Mouse (Mus musculus): Measurements from ENCODE around the gene Ovol2. TPM values are rescaled to one million over a fixed set of nuclear protein-coding genes. Genes with fewer than 3 reads are reported as not detected.

Gene Ovol2
- polyA plus RNA-seq, 1 experiment from 2014 or later = 7.5 TPM

DNA sequence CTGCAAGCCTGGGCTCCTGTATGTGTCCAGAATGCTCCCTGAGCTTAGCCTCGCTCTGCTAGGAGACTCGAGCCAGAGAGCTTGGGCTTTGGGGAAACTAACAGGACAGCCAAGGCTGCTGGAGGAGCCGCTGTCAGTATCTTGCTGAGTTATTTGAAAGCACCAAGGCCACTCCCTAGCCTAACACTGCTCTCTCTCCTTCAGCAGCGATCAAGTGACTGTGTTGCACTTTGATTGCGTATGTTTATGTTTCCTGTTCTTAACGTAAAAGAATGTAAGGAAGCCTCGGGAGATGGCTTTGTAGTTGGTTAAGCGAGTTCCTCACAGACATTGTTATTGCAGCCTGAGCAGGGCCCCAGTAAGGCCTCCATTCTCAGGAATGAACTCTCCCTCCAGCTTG is 57.2 kb downstream of the Ovol2 start:
- no peak overlapping the region for H3K9ac ChIP-seq (ENCODE audit: low read depth, low read length)
- ATAC-seq = no peak

DNA sequence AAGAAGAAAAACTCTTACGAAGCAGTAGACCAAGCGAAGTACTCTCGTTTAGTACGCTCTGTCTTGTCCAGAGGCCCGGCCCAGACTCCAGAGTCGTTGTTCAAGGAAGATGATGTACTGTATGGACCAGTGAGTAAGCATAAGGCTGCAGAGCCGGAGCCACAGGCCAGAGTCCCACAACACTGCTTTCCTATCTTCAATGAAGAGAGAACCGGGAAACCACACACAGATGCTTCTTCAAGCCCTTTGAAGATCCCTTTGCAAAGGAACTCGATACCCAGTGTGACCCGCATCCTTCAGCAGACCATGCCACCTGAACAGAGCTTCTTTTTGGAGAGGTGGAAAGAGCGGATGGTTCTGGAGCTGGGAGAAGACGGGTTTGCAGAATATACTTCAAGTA is 59.9 kb downstream of the Ovol2 start:
- 89% methylated on average over 12 of the region's 12 CpGs for WGBS
- Histone ChIP-seq H3K27me3 (replicated peaks; ENCODE audit: control insufficient read depth, insufficient read depth, low read length) (no peaks in the 10 kb centered on the region), H3K9ac (ENCODE audit: low read depth, low read length) (no peak overlapping the region)

More for the DNA sequence above, 57.2 kb downstream of the Ovol2 start:
- no peaks in the 10 kb centered on the region for H3K27me3 ChIP-seq (replicated peaks; ENCODE audit: control insufficient read depth, insufficient read depth, low read length)
- peaks cover 20% of the 10 kb centered on the region; the same call in 1 of the 2 replicates for H3K36me3 ChIP-seq (ENCODE audit: control insufficient read depth, insufficient read depth)
- peak overlapping the region; percentile 43 for H3K4me2 ChIP-seq (replicated peaks; ENCODE audit: low read depth)
- H3K4me3 ChIP-seq (ENCODE audit: low read depth, low read length) = no peak overlapping the region
- H3K27ac ChIP-seq (ENCODE audit: low read depth, low read length) = peak overlapping the region; percentile 46; the same call in 1 of the 2 replicates
- peaks cover 4% of the 10 kb centered on the region for H3K4me1 ChIP-seq (replicated peaks; ENCODE audit: control insufficient read depth, insufficient read depth, low read length)
- WGBS = 10% methylated on average over 8 of the region's 8 CpGs
- no peaks in the 10 kb centered on the region for H3K9me3 ChIP-seq (ENCODE audit: control insufficient read depth)
- TF ChIP-seq CTCF (IDR thresholded peaks at IDR 0.05; ENCODE audit: low read depth) = no peak

DNA sequence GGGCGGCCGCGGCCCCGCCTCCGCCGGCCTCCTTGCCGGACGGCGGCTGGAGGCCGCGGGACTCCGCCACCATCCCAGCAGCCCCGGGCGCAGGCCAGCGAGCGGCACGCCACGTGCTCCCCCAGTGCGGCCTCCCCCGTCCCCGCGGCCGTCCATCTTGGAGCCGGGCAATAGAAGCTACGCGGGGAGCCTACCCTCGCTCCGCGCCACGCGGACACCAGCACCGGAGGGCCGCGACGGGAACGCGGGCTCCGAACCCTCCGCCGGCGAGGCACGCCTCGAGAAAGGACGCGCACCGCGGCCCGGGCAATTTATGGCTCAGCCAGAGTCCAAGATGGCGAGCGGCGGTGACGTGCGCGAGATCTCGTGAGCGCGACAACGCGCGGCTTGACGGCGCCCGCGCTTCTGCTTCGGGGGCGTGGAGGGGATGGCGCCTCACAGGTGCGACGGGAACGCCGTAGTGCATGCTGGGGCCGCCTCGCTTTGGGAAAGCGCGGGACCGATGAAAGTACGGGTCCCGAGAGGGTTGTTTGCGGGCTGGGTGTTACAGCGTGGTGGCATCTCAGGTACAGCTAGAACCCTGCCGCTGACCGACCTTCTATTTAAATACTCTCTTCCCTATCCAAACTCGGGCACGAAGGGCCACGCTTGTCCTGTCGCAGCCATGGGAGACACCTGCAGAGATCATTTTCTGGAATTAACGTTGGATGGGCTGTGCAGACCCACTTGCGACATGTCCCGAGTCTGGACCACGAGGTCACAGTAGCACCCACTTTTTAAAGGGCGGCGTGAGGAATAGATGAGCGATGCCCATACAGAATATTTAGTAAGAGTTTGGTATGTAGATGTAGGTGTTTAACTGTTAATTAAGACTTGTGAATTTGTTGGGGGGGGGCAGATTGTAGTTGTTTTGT is 61.2 kb downstream of the Ovol2 start, which contains the start of the genes Mgme1 and Snx5:
TSS of gene Mgme1 (plus strand) at position 157 of the 914 bp plus-strand sequence.
TSS of gene Snx5 (minus strand) at position 400 of the 914 bp plus-strand sequence.
- peak; percentile 96 for ATAC-seq
- Histone ChIP-seq H3K27ac (ENCODE audit: low read depth, low read length) (peak within 1 kb of the TSS; percentile 97), H3K9me3 (ENCODE audit: control insufficient read depth) (no peaks in the 10 kb centered on the region), H3K9ac (ENCODE audit: low read depth, low read length) (peak within 1 kb of the TSS; percentile 79), H3K4me2 (replicated peaks; ENCODE audit: low read depth) (peak within 1 kb of the TSS; percentile 80), H3K36me3 (ENCODE audit: control insufficient read depth, insufficient read depth) (no peaks in the 10 kb centered on the region; the same call in 1 of the 2 replicates), H3K27me3 (replicated peaks; ENCODE audit: control insufficient read depth, insufficient read depth, low read length) (no peaks in the 10 kb centered on the region), H3K4me1 (replicated peaks; ENCODE audit: control insufficient read depth, insufficient read depth, low read length) (peaks cover 8% of the 10 kb centered on the region), H3K4me3 (ENCODE audit: low read depth, low read length) (peak within 1 kb of the TSS; percentile 61)
- WGBS = under 1% methylated on average over 84 of the region's 93 CpGs
- TF ChIP-seq CTCF (IDR thresholded peaks at IDR 0.05; ENCODE audit: low read depth) = no peak

More for the DNA sequence above, 59.9 kb downstream of the Ovol2 start:
- H3K27ac ChIP-seq (ENCODE audit: low read depth, low read length) = no peak overlapping the region
- peaks cover 2% of the 10 kb centered on the region; the same call in 1 of the 2 replicates for H3K36me3 ChIP-seq (ENCODE audit: control insufficient read depth, insufficient read depth)
- ATAC-seq = no peak
- no peaks in the 10 kb centered on the region for H3K9me3 ChIP-seq (ENCODE audit: control insufficient read depth)
- H3K4me3 ChIP-seq (ENCODE audit: low read depth, low read length) = no peak overlapping the region
- H3K4me1 ChIP-seq (replicated peaks; ENCODE audit: control insufficient read depth, insufficient read depth, low read length) = peaks cover 8% of the 10 kb centered on the region
- H3K4me2 ChIP-seq (replicated peaks; ENCODE audit: low read depth) = no peak overlapping the region
- no peak for TF ChIP-seq CTCF (IDR thresholded peaks at IDR 0.05; ENCODE audit: low read depth)

DNA sequence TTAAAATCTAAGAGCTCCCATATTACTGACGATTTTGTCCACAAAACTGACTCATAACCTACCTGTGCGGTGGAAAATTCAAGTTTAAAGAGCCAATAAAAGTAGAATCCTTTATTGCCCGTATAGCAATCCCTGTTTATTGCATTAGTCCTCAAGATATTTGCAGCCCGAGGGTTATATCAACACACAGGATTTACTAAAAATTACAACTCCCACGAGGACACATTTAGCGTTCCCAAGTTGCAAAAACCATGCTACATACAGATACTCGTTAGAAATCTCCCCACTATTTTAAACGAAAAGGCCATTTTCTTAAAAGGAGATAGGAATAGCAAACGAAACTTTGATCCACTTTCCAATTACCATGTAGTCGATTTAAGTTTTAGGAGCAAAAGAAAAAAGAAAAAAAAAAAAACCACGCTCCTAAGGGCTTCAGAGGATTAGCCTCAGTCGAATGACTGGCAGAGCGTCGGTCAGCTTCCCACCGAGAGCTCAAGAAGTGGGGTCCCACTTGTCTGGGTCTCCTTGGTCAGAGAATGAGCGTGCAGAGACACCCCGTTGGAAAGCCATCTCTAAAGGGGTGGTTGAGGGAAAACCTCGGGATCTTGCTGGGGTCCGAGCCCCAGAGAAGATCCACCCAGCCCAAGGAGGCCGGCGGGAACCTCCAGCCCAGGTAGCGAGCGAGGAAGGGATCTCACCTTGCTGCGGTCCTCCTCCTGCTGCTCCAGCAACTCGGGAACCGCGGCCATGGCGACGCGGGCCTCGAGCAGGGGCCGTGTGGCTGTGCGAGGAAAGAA is 62.1 kb downstream of the Ovol2 start:
- peak overlapping the region; percentile 97 for H3K27ac ChIP-seq (ENCODE audit: low read depth, low read length)
- peak; percentile 0; the same call in 1 of the 2 replicates for ATAC-seq
- under 1% methylated on average over 28 of the region's 33 CpGs for WGBS
- H3K4me3 ChIP-seq (ENCODE audit: low read depth, low read length) = peak overlapping the region; percentile 61
- peak overlapping the region; percentile 79 for H3K9ac ChIP-seq (ENCODE audit: low read depth, low read length)
- peak overlapping the region; percentile 80 for H3K4me2 ChIP-seq (replicated peaks; ENCODE audit: low read depth)
- TF ChIP-seq CTCF (IDR thresholded peaks at IDR 0.05; ENCODE audit: low read depth) = no peak
- H3K9me3 ChIP-seq (ENCODE audit: control insufficient read depth) = no peaks in the 10 kb centered on the region
- H3K4me1 ChIP-seq (replicated peaks; ENCODE audit: control insufficient read depth, insufficient read depth, low read length) = peaks cover 9% of the 10 kb centered on the region
- H3K36me3 ChIP-seq (ENCODE audit: control insufficient read depth, insufficient read depth) = no peaks in the 10 kb centered on the region; the same call in 1 of the 2 replicates
- H3K27me3 ChIP-seq (replicated peaks; ENCODE audit: control insufficient read depth, insufficient read depth, low read length) = no peaks in the 10 kb centered on the region

DNA sequence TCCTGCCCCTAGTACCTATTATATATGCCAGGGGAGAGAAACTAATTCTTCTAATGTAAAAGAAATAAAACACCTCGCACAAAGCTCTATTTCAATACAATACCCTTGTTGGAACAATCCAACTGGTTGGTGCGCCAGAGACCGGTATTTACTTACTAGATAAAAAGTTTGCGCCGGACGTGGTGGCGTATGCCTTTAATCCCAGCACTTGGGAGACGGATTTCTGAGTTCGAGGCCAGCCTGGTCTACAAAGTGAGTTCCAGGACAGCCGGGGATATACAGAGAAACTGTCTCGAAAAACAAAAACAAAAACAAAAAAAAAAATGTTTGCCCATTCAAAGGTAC is 62.7 kb downstream of the Ovol2 start:
- no peak for TF ChIP-seq CTCF (IDR thresholded peaks at IDR 0.05; ENCODE audit: low read depth)
- Histone ChIP-seq H3K36me3 (ENCODE audit: control insufficient read depth, insufficient read depth) (no peaks in the 10 kb centered on the region; the same call in 1 of the 2 replicates), H3K27me3 (replicated peaks; ENCODE audit: control insufficient read depth, insufficient read depth, low read length) (no peaks in the 10 kb centered on the region), H3K9me3 (ENCODE audit: control insufficient read depth) (no peaks in the 10 kb centered on the region), H3K27ac (ENCODE audit: low read depth, low read length) (peak overlapping the region; percentile 97; the same call in 1 of the 2 replicates), H3K9ac (ENCODE audit: low read depth, low read length) (peak overlapping the region; percentile 79; the same call in 1 of the 2 replicates), H3K4me1 (replicated peaks; ENCODE audit: control insufficient read depth, insufficient read depth, low read length) (peaks cover 6% of the 10 kb centered on the region), H3K4me2 (replicated peaks; ENCODE audit: low read depth) (peak overlapping the region; percentile 80), H3K4me3 (ENCODE audit: low read depth, low read length) (peak overlapping the region; percentile 61)
- no peak for ATAC-seq
- WGBS = under 1% methylated on average over 11 of the region's 11 CpGs

All from intestine, postnatal 0 days (tissue).